Mouse (Mus musculus): ENCODE measurements around the gene Tmc5. TPM values are rescaled to one million over a fixed set of nuclear protein-coding genes. Genes with fewer than 3 reads are reported as not detected.
A peak's percentile ranks its signal among the peaks of the same experiment; 100 is the strongest.

The Tmc5 gene
- polyA plus RNA-seq, 1 experiment from 2014 or later = 0.41 TPM

DNA sequence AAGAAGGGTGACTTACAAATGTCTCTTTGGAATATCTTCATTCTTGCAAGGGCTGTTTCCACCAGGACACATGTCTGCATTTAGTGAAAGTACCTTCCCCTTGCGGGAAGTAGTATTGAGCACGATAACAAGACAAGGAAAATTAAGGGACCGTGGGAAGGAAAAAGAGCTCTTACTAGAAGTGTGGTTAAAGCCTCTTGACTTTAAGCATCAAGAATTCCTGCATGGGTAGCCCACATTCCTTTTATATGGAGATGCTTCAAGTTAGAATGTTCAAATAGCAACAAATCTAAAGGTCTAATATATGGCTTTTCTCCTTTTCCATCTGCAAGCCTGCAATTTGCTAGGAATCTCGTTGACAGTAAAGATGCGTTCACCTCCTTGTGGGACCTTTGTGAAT, 109.4 kb downstream of the Tmc5 start:
- no peaks in the 10 kb centered on the region for H3K36me3 ChIP-seq (ENCODE audit: control insufficient read depth, insufficient read depth, low read length)
- H3K4me2 ChIP-seq (ENCODE audit: low read depth, low read length, severe bottlenecking) = no peak overlapping the region
- H3K9me3 ChIP-seq (ENCODE audit: control insufficient read depth, low read length) = no peaks in the 10 kb centered on the region
- H3K4me1 ChIP-seq (replicated peaks; ENCODE audit: control insufficient read depth, insufficient read depth, low read length) = peaks cover 7% of the 10 kb centered on the region; the same call in 1 of the 2 replicates
- no peaks in the 10 kb centered on the region for H3K27me3 ChIP-seq (ENCODE audit: control insufficient read depth, insufficient read depth, low read length)
- no peak overlapping the region for H3K4me3 ChIP-seq (ENCODE audit: low read depth, low read length)
- H3K9ac ChIP-seq (ENCODE audit: low read length) = no peak overlapping the region
- DNase-seq (ENCODE audit: low spot score) (no peak), ATAC-seq (replicated peaks; ENCODE audit: low FRiP score) (no peak)
- 94% methylated on average over 5 of the region's 5 CpGs for WGBS
- H3K27ac ChIP-seq (ENCODE audit: low read depth, low read length) = no peak overlapping the region

DNA sequence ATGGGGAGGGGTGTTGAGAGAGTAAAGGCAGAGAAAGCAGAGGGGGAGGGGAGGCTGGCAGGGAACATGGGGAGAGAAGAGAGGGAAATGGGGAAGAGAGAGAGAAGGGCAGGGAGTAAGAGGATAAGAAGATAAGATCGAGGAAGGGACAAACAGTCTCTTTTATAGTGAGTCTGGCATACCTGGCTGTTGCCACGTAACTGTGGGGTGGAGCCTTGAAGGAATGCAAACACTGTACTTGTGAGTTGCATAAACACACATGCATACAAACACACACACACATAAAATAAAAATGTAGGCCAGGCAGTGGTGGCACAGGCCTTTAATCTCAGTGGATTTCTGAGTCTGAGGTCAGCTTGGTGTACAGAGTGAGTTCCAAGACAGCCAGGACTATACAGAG, 110.1 kb downstream of the Tmc5 start:
- Histone ChIP-seq H3K36me3 (ENCODE audit: control insufficient read depth, insufficient read depth, low read length) (no peaks in the 10 kb centered on the region), H3K27me3 (ENCODE audit: control insufficient read depth, insufficient read depth, low read length) (no peaks in the 10 kb centered on the region), H3K4me1 (replicated peaks; ENCODE audit: control insufficient read depth, insufficient read depth, low read length) (peaks cover 7% of the 10 kb centered on the region; the same call in 1 of the 2 replicates), H3K9me3 (ENCODE audit: control insufficient read depth, low read length) (no peaks in the 10 kb centered on the region), H3K27ac (ENCODE audit: low read depth, low read length) (no peak overlapping the region), H3K4me3 (ENCODE audit: low read depth, low read length) (no peak overlapping the region), H3K4me2 (ENCODE audit: low read depth, low read length, severe bottlenecking) (no peak overlapping the region), H3K9ac (ENCODE audit: low read length) (no peak overlapping the region)
- DNase-seq (ENCODE audit: low spot score) (no peak), ATAC-seq (replicated peaks; ENCODE audit: low FRiP score) (no peak)
- WGBS = 83% methylated on average over 2 of the region's 2 CpGs

DNA sequence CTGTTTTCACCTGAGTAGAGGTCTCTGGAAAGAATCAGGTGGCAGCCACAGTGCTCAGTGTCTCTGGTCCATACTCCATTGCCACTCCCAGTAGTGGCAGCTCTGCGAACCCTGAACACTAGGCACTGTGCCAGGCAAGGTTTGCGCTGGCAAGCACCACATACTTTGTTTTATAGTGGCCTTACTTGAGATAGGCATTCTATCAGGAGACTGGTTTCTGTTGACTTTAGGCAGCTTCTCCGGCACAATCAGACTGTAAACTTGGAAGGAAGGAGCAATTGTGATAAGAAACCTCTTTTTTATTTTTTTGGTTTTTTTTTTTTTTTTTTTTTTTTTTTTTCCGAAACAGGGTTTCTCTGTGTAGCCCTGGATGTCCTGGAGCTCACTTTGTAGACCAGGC, 110.9 kb downstream of the Tmc5 start:
- Histone ChIP-seq H3K4me1 (replicated peaks; ENCODE audit: control insufficient read depth, insufficient read depth, low read length) (peaks cover 7% of the 10 kb centered on the region; the same call in 1 of the 2 replicates), H3K36me3 (ENCODE audit: control insufficient read depth, insufficient read depth, low read length) (no peaks in the 10 kb centered on the region), H3K4me2 (ENCODE audit: low read depth, low read length, severe bottlenecking) (no peak overlapping the region), H3K27me3 (ENCODE audit: control insufficient read depth, insufficient read depth, low read length) (no peaks in the 10 kb centered on the region), H3K9me3 (ENCODE audit: control insufficient read depth, low read length) (no peaks in the 10 kb centered on the region), H3K27ac (ENCODE audit: low read depth, low read length) (no peak overlapping the region), H3K9ac (ENCODE audit: low read length) (no peak overlapping the region), H3K4me3 (ENCODE audit: low read depth, low read length) (no peak overlapping the region)
- DNase-seq (ENCODE audit: low spot score) (no peak), ATAC-seq (replicated peaks; ENCODE audit: low FRiP score) (no peak)
- WGBS = 87% methylated on average over 4 of the region's 4 CpGs

DNA sequence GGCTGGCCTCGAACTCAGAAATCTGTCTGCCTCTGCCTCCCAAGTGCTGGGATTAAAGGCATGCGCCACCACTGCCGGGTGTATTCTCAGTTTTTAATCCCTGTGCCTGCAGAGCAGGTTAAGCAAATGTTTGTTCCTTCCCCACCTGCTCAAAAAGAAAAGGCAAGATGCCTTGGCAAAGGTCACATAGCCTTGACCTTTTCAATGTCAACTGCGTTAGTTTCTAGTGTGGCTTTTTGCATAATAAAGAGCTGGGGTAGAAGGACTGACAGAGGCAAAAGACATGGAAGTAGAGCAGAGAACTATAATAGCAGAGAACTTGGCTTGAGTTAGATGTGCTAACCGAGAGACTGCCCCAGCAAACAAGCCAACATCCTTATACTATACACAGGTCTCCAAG, 113.7 kb downstream of the Tmc5 start:
- H3K27ac ChIP-seq (ENCODE audit: low read depth, low read length) = no peak overlapping the region
- H3K4me3 ChIP-seq (ENCODE audit: low read depth, low read length) = no peak overlapping the region
- no peak for DNase-seq (ENCODE audit: low spot score)
- ATAC-seq (replicated peaks; ENCODE audit: low FRiP score) = no peak
- 63% methylated on average over 5 of the region's 5 CpGs for WGBS
- H3K4me1 ChIP-seq (replicated peaks; ENCODE audit: control insufficient read depth, insufficient read depth, low read length) = peaks cover 8% of the 10 kb centered on the region; the same call in 1 of the 2 replicates
- H3K27me3 ChIP-seq (ENCODE audit: control insufficient read depth, insufficient read depth, low read length) = no peaks in the 10 kb centered on the region
- H3K9me3 ChIP-seq (ENCODE audit: control insufficient read depth, low read length) = no peaks in the 10 kb centered on the region
- no peaks in the 10 kb centered on the region for H3K36me3 ChIP-seq (ENCODE audit: control insufficient read depth, insufficient read depth, low read length)
- H3K9ac ChIP-seq (ENCODE audit: low read length) = no peak overlapping the region
- no peak overlapping the region for H3K4me2 ChIP-seq (ENCODE audit: low read depth, low read length, severe bottlenecking)

DNA sequence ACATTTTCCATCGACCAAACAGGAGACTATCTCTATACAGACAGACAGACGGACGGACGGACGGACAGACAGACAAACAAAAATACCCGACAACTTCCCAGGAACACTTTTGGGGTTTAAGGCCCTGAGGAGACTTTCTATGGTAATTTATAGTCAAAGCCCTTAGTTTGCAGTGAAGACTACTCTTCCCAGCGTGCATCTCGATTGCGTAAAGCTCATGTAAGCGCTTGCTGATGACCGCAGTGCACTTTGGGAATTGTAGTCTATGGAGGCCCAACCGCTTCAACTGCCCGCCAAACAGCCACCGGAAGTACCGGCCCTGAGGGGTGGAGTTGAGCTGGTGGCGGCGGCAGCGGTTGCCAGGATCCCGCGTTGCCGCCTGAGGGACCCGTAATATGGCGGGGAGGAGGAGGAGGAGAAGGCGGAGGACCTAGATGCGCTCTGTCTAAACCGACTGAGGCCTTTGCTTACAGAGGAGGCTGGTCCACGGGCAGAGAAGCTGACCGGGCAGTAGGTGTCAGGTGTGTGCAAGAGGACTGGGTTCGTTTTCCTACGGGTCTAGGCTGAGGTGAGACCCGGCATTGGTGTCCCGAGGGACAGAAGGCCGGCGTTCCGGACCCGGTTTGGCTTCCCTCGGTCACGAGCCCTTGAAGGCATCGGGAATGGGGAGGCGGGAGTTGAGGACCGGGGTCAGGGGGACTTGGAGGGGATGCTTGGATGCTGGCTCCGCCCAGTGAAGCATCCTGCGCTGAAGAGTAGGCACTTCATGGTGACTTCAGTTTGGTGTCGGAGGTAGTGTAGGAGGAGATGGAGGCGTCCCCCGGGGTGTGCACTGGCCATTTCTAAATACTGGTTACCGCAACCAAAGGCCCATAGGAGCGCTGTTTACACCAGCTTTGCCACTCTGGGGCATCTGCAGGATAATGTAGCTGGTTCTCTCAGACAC, 115.4 kb downstream of the Tmc5 start, which contains the start of gene Ccp110:
Gene Ccp110 (plus strand): TSS at position 325 of the 946 bp plus-strand sequence.
- under 1% methylated on average over 48 of the region's 48 CpGs for WGBS
- H3K9me3 ChIP-seq (ENCODE audit: control insufficient read depth, low read length) = no peaks in the 10 kb centered on the region

DNA sequence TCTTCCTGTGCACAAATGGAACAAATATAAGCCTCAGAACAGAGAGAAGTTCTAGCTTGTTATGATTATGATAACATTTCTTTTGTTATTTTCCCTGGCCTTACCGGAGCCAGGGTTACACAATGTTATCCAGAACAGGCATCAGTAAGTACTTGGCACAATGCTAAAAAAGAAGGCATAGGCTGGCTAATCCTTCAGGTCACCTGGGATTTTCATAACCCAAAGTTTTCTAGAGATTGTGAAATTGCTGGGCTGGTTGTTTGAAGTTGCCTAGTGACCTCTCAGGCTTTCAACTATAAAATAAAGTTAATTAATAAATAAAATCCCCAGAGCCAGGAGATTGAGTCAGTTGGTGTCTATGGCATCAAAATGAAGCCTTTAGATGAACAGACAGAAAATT, 117.8 kb downstream of the Tmc5 start:
- Histone ChIP-seq H3K9me3 (ENCODE audit: control insufficient read depth, low read length) (no peaks in the 10 kb centered on the region), H3K4me1 (replicated peaks; ENCODE audit: control insufficient read depth, insufficient read depth, low read length) (peaks cover 5% of the 10 kb centered on the region; the same call in 1 of the 2 replicates), H3K4me3 (ENCODE audit: low read depth, low read length) (no peak overlapping the region), H3K9ac (ENCODE audit: low read length) (no peak overlapping the region), H3K4me2 (ENCODE audit: low read depth, low read length, severe bottlenecking) (no peak overlapping the region), H3K27ac (ENCODE audit: low read depth, low read length) (no peak overlapping the region), H3K36me3 (ENCODE audit: control insufficient read depth, insufficient read depth, low read length) (no peaks in the 10 kb centered on the region; the same call in 1 of the 2 replicates), H3K27me3 (ENCODE audit: control insufficient read depth, insufficient read depth, low read length) (no peaks in the 10 kb centered on the region)
- WGBS = 97% methylated on average over 1 of the region's 1 CpGs
- DNase-seq (ENCODE audit: low spot score) = no peak
- ATAC-seq (replicated peaks; ENCODE audit: low FRiP score) = no peak

More for the DNA sequence above, 115.4 kb downstream of the Tmc5 start, which contains the start of gene Ccp110:
- H3K36me3 ChIP-seq (ENCODE audit: control insufficient read depth, insufficient read depth, low read length) = no peaks in the 10 kb centered on the region; the same call in 1 of the 2 replicates
- peak within 1 kb of the TSS; percentile 85 for H3K4me3 ChIP-seq (ENCODE audit: low read depth, low read length)
- H3K27me3 ChIP-seq (ENCODE audit: control insufficient read depth, insufficient read depth, low read length) = no peaks in the 10 kb centered on the region
- DNase-seq (ENCODE audit: low spot score) = peak; percentile 94
- 0 out of 2 replicates have a peak within 1 kb of the TSS, but pooled peaks have one; percentile 31 for H3K27ac ChIP-seq (ENCODE audit: low read depth, low read length)
- peak within 1 kb of the TSS; percentile 65 for H3K4me2 ChIP-seq (ENCODE audit: low read depth, low read length, severe bottlenecking)
- peaks cover 5% of the 10 kb centered on the region; the same call in 1 of the 2 replicates for H3K4me1 ChIP-seq (replicated peaks; ENCODE audit: control insufficient read depth, insufficient read depth, low read length)
- H3K9ac ChIP-seq (ENCODE audit: low read length) = peak within 1 kb of the TSS; percentile 83
- peak; percentile 97 for ATAC-seq (replicated peaks; ENCODE audit: low FRiP score)

DNA sequence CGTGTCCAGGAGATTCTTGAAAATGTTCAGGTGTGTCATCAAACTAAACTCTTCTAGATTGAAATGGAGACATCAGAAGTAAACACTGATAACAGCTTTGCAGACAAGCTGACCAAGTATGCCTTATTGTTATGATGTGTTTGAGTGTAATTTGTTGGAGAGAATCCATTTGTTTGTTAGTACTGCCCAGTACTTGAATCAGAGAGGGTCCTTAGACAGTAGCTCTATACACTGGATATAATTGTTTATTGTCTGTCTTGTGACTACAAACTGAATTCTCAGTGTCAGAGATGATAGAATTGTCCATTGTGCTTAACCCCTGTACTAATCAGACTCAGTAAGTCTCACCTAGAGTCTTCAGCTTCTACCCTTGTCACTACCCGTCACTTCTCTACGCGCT, 121.0 kb downstream of the Tmc5 start:
- ATAC-seq (replicated peaks; ENCODE audit: low FRiP score) (no peak), DNase-seq (ENCODE audit: low spot score) (no peak)
- Histone ChIP-seq H3K4me2 (ENCODE audit: low read depth, low read length, severe bottlenecking) (no peak overlapping the region), H3K36me3 (ENCODE audit: control insufficient read depth, insufficient read depth, low read length) (no peaks in the 10 kb centered on the region; the same call in 1 of the 2 replicates), H3K4me3 (ENCODE audit: low read depth, low read length) (no peak overlapping the region), H3K4me1 (replicated peaks; ENCODE audit: control insufficient read depth, insufficient read depth, low read length) (peaks cover 5% of the 10 kb centered on the region; the same call in 1 of the 2 replicates), H3K9ac (ENCODE audit: low read length) (no peak overlapping the region), H3K9me3 (ENCODE audit: control insufficient read depth, low read length) (no peaks in the 10 kb centered on the region), H3K27me3 (ENCODE audit: control insufficient read depth, insufficient read depth, low read length) (no peaks in the 10 kb centered on the region), H3K27ac (ENCODE audit: low read depth, low read length) (no peak overlapping the region)
- WGBS = 96% methylated on average over 4 of the region's 4 CpGs

DNA sequence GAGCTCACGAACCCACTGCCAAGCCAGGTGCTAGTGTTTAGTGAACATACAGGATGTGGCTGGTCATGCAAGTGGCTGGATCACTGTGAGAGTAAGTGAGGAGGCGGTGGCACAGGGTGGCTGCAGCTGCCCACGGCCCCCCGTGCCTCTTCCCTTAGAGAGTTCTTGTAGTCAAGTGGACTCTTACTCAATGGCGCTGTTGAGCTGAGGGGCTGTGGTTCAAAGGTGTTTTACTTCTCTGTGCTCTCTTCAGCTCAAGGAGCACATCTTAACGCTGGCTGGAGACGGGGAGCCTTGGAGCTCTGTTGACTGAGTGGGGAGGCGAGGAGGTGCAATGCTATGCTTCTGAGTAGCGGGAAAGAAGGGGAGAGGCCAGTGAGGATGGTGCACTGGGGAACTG, 126.8 kb downstream of the Tmc5 start:
- Histone ChIP-seq H3K4me3 (ENCODE audit: low read depth, low read length) (no peak overlapping the region), H3K36me3 (ENCODE audit: control insufficient read depth, insufficient read depth, low read length) (peaks cover 11% of the 10 kb centered on the region; the same call in 1 of the 2 replicates), H3K4me1 (replicated peaks; ENCODE audit: control insufficient read depth, insufficient read depth, low read length) (no peaks in the 10 kb centered on the region), H3K27ac (ENCODE audit: low read depth, low read length) (no peak overlapping the region), H3K27me3 (ENCODE audit: control insufficient read depth, insufficient read depth, low read length) (no peaks in the 10 kb centered on the region), H3K4me2 (ENCODE audit: low read depth, low read length, severe bottlenecking) (no peak overlapping the region), H3K9ac (ENCODE audit: low read length) (no peak overlapping the region), H3K9me3 (ENCODE audit: control insufficient read depth, low read length) (no peaks in the 10 kb centered on the region)
- 82% methylated on average over 9 of the region's 9 CpGs for WGBS
- DNase-seq (ENCODE audit: low spot score) (peak; percentile 33), ATAC-seq (replicated peaks; ENCODE audit: low FRiP score) (no peak)
